11 mouse cellular contexts compared by ENCODE assay signal in genomic region chr11:18014610-18015009, GRCm38 (mm10).
DNase-seq lines count a peak whose midpoint lies in the region; ATAC-seq and TF ChIP-seq lines count a peak whose summit lies in the region.
"Had no signal": no experiment of that assay in that cellular context is flagged by ENCODE, and none has a peak within 500 bp of the region (broad histone marks: within the 10 kb centered on the region; RNA-seq: fewer than 3 reads in every experiment).

No protein-coding gene starts in this region.

- H3K27me3 ChIP-seq in hindbrain, embryonic 14.5 days (ENCODE audit: control insufficient read depth, insufficient read depth, low read length) = no peaks in the 10 kb centered on the region
- H3K27me3 ChIP-seq in midbrain, postnatal 0 days (ENCODE audit: insufficient read depth, low read length) = no peaks in the 10 kb centered on the region
- H3K27me3 ChIP-seq: lung, embryonic 15.5 days had no signal

- TF ChIP-seq CTCF in midbrain, postnatal 0 days (IDR thresholded peaks at IDR 0.05) = no peak

- peak; percentile 26 to 36 for DNase-seq in cerebellum, postnatal 25 days
- no peak for DNase-seq in cerebellum, adult 9-10 months
- DNase-seq in embryo, embryonic 11.5 days (ENCODE audit: low read depth, low spot score) = peak; percentile 11
- DNase-seq in hindbrain, embryonic 14.5 days (ENCODE audit: low spot score) = peak; percentile 44
- peak; percentile 68 for DNase-seq in midbrain, postnatal 0 days (ENCODE audit: low spot score)
- DNase-seq in spleen, adult 12 weeks (ENCODE audit: low spot score) = no peak
- DNase-seq: heart, postnatal 10 days had no signal

- H3K27ac ChIP-seq in hindbrain, embryonic 14.5 days = 0 out of 2 replicates have a peak overlapping the region, but pooled peaks have one; percentile 49
- no peak overlapping the region for H3K27ac ChIP-seq in midbrain, postnatal 0 days (ENCODE audit: low read depth, low read length)
- H3K27ac ChIP-seq: lung, embryonic 15.5 days had no signal

- H3K36me3 ChIP-seq in hindbrain, embryonic 14.5 days (replicated peaks; ENCODE audit: control insufficient read depth, insufficient read depth) = no peaks in the 10 kb centered on the region
- no peaks in the 10 kb centered on the region for H3K36me3 ChIP-seq in midbrain, postnatal 0 days (ENCODE audit: insufficient read depth, low read length)
- H3K36me3 ChIP-seq: lung, embryonic 15.5 days had no signal

- ATAC-seq in hindbrain, embryonic 14.5 days (ENCODE audit: low FRiP score) = peak; percentile 51; the same call in 1 of the 2 replicates
- ATAC-seq in midbrain, postnatal 0 days (ENCODE audit: low FRiP score) = no peak; the same call in 1 of the 2 replicates
- ATAC-seq in frontal cortex, adult (ENCODE audit: low TSS enrichment) = no peak
- ATAC-seq in erythroid progenitor cell, adult 5-6 weeks (replicated peaks; ENCODE audit: low FRiP score, poor library complexity, severe bottlenecking) = no peak
- ATAC-seq: Patski had no signal

- H3K4me2 ChIP-seq in hindbrain, embryonic 14.5 days (replicated peaks) = no peak overlapping the region
- no peak overlapping the region for H3K4me2 ChIP-seq in midbrain, postnatal 0 days (ENCODE audit: low read depth, low read length, poor library complexity, severe bottlenecking)
- H3K4me2 ChIP-seq: lung, embryonic 15.5 days had no signal

- no peak overlapping the region for H3K4me3 ChIP-seq in hindbrain, embryonic 14.5 days (replicated peaks; ENCODE audit: low read length)
- H3K4me3 ChIP-seq in midbrain, postnatal 0 days (ENCODE audit: low read depth, low read length) = no peak overlapping the region
- H3K4me3 ChIP-seq: lung, embryonic 15.5 days had no signal

- no peak overlapping the region for H3K9ac ChIP-seq in hindbrain, embryonic 14.5 days
- H3K9ac ChIP-seq in midbrain, postnatal 0 days (replicated peaks; ENCODE audit: low read length, poor library complexity, severe bottlenecking) = no peak overlapping the region
- H3K9ac ChIP-seq: lung, embryonic 15.5 days had no signal

- no peaks in the 10 kb centered on the region for H3K9me3 ChIP-seq in hindbrain, embryonic 14.5 days (ENCODE audit: control insufficient read depth, low read length)
- no peaks in the 10 kb centered on the region for H3K9me3 ChIP-seq in midbrain, postnatal 0 days (ENCODE audit: low read length)
- H3K9me3 ChIP-seq: lung, embryonic 15.5 days had no signal

- 12% methylated on average over 9 of the region's 9 CpGs for WGBS in hindbrain, embryonic 14.5 days
- WGBS in midbrain, postnatal 0 days = 16% methylated on average over 9 of the region's 9 CpGs

- peaks cover 9% of the 10 kb centered on the region for H3K4me1 ChIP-seq in hindbrain, embryonic 14.5 days (replicated peaks; ENCODE audit: control insufficient read depth, insufficient read depth, low read length)
- H3K4me1 ChIP-seq in midbrain, postnatal 0 days (ENCODE audit: insufficient read depth, low read length) = 0 out of 2 replicates have a peak, but pooled peaks cover 3% of the 10 kb centered on the region

Comparison
In these comparisons a context has a peak if more than half of its experiments do, and no peak if none do; other contexts are left out.
1. DNase-seq: peak in cerebellum, postnatal 25 days (2 of 2), embryo, embryonic 11.5 days (single experiment), hindbrain, embryonic 14.5 days (single experiment) and midbrain, postnatal 0 days (single experiment); none in cerebellum, adult 9-10 months (single experiment) and spleen, adult 12 weeks (single experiment).